Mouse (Mus musculus): ENCODE measurements around the gene Pgp. TPM values are rescaled to one million over a fixed set of nuclear protein-coding genes. Genes with fewer than 3 reads are reported as not detected.

The Pgp gene
- polyA plus RNA-seq, 1 experiment, result 597 TPM

DNA sequence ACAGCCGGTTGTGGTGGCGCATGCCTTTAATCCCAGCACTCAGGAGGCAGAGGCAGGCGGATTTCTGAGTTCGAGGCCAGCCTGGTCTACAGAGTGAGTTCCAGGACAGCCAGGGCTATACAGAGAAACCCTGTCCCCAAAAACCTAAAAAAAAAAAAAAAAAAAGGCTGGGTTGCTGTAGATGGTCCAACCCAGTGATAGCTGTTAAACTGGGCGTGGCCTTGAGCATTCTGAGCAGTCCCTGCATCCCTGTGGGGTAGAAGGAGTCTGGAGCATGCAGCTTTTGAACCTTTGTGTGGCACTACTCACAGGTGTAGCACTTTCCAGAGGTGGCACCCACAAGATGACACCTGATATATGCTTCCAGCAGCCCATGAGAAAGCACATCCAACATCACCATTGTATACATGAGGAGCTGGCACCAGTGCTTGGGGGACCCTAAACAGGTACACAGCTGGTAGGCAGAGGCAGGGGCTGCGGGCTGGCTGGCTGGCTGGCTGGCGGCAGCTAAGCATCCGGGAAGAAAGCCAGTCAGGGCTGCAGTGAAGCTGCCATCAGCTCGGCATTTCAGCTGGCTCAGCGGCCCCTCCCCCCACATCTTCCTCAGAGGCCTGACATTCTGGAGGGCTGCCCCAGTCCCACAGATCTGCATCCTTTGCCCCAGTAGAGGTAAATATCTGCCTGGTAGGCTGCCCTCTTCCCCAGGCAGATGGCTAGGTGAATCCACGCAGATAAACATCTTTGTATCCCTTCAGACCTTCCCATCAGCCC is 15.1 kb downstream of the Pgp start:
- TF ChIP-seq CTCF (IDR thresholded peaks at IDR 0.05; ENCODE audit: control insufficient read depth, insufficient read depth, insufficient replicate concordance, low read depth, low read length) (no peak), POLR2A (IDR thresholded peaks at IDR 0.05; ENCODE audit: control insufficient read depth, low read depth, low read length) (no peak)
- Histone ChIP-seq H3K4me1 (ENCODE audit: control insufficient read depth, insufficient read depth, low read length) (peaks cover 9% of the 10 kb centered on the region), H3K27ac (ENCODE audit: control insufficient read depth, insufficient read depth, low read depth, low read length) (no peak overlapping the region), H3K4me3 (ENCODE audit: control insufficient read depth, low read depth, low read length) (no peak overlapping the region), H3K36me3 (ENCODE audit: control insufficient read depth, insufficient read depth, low read length) (no peaks in the 10 kb centered on the region), H3K27me3 (ENCODE audit: control insufficient read depth, insufficient read depth, low read length) (no peaks in the 10 kb centered on the region)

DNA sequence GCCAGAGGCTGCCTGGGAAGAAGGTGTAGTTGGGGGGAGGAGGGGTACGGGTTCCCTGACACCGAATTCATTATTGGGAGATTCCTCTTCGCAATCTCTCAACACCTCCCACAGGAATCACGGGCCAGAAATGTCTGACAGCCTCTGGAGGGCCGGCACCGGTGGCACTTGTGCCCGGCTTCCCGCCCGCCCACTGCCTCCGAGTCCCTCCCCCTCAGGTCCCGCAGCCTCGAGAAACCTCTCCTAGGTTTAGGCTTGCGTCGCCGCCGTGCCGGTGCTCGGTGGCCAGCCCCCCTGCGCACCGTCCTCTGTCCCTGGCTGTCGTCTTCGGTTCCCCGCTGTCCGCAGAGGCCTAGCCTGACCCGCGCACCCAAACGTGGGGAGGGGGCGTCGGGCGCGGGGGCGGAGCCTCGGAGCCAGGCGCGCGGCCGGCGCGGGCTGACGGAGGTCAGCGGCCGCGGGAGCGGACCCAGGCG is 18.0 kb downstream of the Pgp start, which contains the start of gene Caskin1:
Caskin1 (plus strand) TSS at position 416 of the 476 bp plus-strand sequence.
- H3K36me3 ChIP-seq (ENCODE audit: control insufficient read depth, insufficient read depth, low read length), result no peaks in the 10 kb centered on the region
- TF ChIP-seq CTCF (IDR thresholded peaks at IDR 0.05; ENCODE audit: control insufficient read depth, insufficient read depth, insufficient replicate concordance, low read depth, low read length) (no peak), POLR2A (IDR thresholded peaks at IDR 0.05; ENCODE audit: control insufficient read depth, low read depth, low read length) (no peak; the same call in 1 of the 2 replicates)
- peaks cover 8% of the 10 kb centered on the region for H3K4me1 ChIP-seq (ENCODE audit: control insufficient read depth, insufficient read depth, low read length)
- peak within 1 kb of the TSS; percentile 37; the same call in 1 of the 2 replicates for H3K27ac ChIP-seq (ENCODE audit: control insufficient read depth, insufficient read depth, low read depth, low read length)
- no peaks in the 10 kb centered on the region for H3K27me3 ChIP-seq (ENCODE audit: control insufficient read depth, insufficient read depth, low read length)
- H3K4me3 ChIP-seq (ENCODE audit: control insufficient read depth, low read depth, low read length), result peak within 1 kb of the TSS; percentile 88

DNA sequence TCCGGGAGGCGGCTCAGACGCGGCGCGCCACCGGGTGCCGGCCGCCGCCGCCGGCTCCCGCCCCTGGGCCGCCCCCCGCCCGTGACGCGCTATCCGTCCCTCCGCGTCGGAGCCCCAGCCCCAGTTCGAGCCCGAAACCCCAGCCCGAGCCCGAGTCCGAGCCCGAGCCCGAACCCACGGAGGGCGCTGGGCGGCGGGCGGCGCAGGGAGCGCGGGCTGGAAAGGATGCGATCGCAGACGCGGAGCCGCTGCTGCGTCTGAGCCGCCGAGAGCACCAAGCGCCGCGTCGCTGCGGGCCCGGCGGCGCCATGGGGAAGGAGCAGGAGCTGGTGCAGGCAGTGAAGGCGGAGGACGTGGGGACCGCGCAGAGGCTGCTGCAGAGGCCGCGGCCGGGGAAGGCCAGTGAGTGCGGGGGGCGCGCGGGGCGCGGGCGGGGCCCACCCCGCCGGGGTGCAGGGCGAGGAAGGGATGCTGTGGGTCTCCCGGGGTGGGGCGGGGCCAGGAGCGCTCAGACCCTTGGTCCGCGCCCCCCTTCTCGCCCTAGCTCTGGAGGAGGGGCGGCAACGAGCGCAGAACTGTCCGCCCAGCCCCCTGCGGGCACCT is 18.6 kb downstream of the Pgp start:
- Histone ChIP-seq H3K4me3 (ENCODE audit: control insufficient read depth, low read depth, low read length) (peak overlapping the region; percentile 88), H3K27me3 (ENCODE audit: control insufficient read depth, insufficient read depth, low read length) (no peaks in the 10 kb centered on the region), H3K36me3 (ENCODE audit: control insufficient read depth, insufficient read depth, low read length) (no peaks in the 10 kb centered on the region), H3K27ac (ENCODE audit: control insufficient read depth, insufficient read depth, low read depth, low read length) (peak overlapping the region; percentile 37; the same call in 1 of the 2 replicates), H3K4me1 (ENCODE audit: control insufficient read depth, insufficient read depth, low read length) (peaks cover 8% of the 10 kb centered on the region)
- TF ChIP-seq CTCF (IDR thresholded peaks at IDR 0.05; ENCODE audit: control insufficient read depth, insufficient read depth, insufficient replicate concordance, low read depth, low read length), result no peak
- no peak for TF ChIP-seq POLR2A (IDR thresholded peaks at IDR 0.05; ENCODE audit: control insufficient read depth, low read depth, low read length)

DNA sequence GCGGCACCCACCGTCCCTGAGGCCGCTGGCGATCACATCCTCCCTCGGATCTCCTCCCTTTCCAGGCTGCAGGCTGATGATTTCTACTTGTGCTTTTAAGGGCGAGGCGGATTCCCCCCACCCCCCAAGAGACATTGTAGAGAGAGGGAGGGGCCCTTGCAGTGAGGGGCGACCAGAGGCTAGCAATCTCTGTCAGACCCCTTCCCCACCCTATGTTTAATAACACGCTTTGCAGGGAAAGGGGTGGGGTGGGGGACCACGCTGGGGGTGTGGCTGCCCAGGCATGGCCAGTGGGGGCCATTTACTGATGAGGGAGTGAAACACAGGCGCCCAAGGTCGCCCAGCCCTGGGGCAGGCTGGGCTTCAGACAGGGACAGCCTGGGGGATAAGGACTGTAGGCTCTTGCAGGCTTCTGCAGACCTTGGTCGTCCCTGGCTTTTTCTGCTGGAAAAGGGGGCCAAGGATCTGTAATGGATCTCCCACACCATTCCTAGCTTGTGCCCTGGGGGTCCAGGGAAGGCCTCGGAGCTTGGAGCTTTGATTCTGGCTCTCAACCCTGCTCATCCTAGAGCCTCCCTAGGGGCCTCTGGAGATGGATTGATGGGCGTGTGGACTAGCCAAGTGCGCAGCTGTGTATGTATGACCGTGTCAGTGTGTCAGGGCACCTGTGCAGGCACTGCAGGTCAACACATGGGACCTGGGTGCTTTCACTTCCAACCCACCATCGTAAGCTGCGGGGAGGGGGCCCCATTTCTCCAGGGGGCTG is 19.3 kb downstream of the Pgp start:
- Histone ChIP-seq H3K36me3 (ENCODE audit: control insufficient read depth, insufficient read depth, low read length) (no peaks in the 10 kb centered on the region), H3K4me3 (ENCODE audit: control insufficient read depth, low read depth, low read length) (peak overlapping the region; percentile 88), H3K4me1 (ENCODE audit: control insufficient read depth, insufficient read depth, low read length) (peaks cover 8% of the 10 kb centered on the region), H3K27ac (ENCODE audit: control insufficient read depth, insufficient read depth, low read depth, low read length) (no peak overlapping the region), H3K27me3 (ENCODE audit: control insufficient read depth, insufficient read depth, low read length) (no peaks in the 10 kb centered on the region)
- TF ChIP-seq CTCF (IDR thresholded peaks at IDR 0.05; ENCODE audit: control insufficient read depth, insufficient read depth, insufficient replicate concordance, low read depth, low read length), result no peak
- TF ChIP-seq POLR2A (IDR thresholded peaks at IDR 0.05; ENCODE audit: control insufficient read depth, low read depth, low read length), result no peak

DNA sequence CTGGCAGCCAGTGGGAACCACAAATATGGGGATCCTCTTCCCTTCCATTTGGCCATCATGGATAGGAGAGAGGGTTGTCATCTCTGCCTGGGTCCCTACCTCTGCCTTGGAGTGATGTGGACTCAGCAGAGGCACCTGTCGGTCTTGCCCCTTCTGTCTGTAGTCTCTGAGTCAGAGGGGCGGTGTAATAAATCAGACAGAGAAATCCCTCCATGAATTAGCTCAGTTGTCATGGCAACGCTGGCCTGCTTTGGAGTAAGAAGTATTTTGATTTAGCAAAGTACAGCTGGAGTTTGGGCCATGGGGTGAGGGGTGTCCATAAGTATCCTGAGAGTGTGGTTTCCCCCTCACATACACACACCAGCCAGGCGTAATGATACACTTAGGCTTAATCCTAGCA is 20.2 kb downstream of the Pgp start:
- no peak overlapping the region for H3K4me3 ChIP-seq (ENCODE audit: control insufficient read depth, low read depth, low read length)

DNA sequence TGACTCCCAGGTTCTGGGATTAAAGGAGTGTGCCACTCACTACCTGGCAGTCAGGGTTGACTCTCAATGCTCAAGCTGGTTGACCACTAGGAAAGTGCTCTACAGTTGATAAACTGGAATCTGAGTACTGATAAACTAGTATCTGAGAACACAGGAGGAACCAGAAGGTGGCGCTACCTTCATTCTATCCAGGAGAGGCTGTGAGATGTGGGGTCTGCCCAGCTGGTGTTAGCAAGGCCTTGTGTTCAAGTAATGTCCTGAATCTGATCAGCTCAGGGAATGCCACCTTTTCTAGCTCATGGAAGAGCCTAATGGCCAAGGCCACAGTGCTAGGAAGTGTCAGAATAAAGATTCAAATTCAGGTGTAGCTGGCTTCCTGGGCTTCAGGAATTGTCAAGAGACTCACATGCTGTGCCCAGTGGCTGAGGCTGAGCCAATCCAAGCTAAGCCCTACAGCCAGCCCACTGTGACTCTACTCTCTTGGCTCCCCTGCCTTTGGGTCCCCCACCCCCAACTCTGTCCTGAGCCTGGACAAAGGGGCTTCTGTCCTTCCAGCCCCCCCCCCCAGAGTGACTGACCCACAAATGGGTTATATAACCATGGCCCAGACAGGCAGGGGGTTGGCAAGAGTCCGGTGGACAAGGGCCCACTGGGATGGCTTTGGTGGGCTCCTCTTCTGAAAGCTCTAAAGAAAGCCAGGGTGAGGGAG is 24.6 kb downstream of the Pgp start:
- Histone ChIP-seq H3K4me3 (ENCODE audit: control insufficient read depth, low read depth, low read length) (no peak overlapping the region), H3K4me1 (ENCODE audit: control insufficient read depth, insufficient read depth, low read length) (no peaks in the 10 kb centered on the region), H3K27ac (ENCODE audit: control insufficient read depth, insufficient read depth, low read depth, low read length) (no peak overlapping the region), H3K36me3 (ENCODE audit: control insufficient read depth, insufficient read depth, low read length) (no peaks in the 10 kb centered on the region), H3K27me3 (ENCODE audit: control insufficient read depth, insufficient read depth, low read length) (no peaks in the 10 kb centered on the region)
- TF ChIP-seq CTCF (IDR thresholded peaks at IDR 0.05; ENCODE audit: control insufficient read depth, insufficient read depth, insufficient replicate concordance, low read depth, low read length), result no peak; the same call in 1 of the 2 replicates
- no peak for TF ChIP-seq POLR2A (IDR thresholded peaks at IDR 0.05; ENCODE audit: control insufficient read depth, low read depth, low read length)

More for the DNA sequence above, 20.2 kb downstream of the Pgp start:
- Histone ChIP-seq H3K27ac (ENCODE audit: control insufficient read depth, insufficient read depth, low read depth, low read length) (no peak overlapping the region), H3K36me3 (ENCODE audit: control insufficient read depth, insufficient read depth, low read length) (no peaks in the 10 kb centered on the region), H3K27me3 (ENCODE audit: control insufficient read depth, insufficient read depth, low read length) (no peaks in the 10 kb centered on the region), H3K4me1 (ENCODE audit: control insufficient read depth, insufficient read depth, low read length) (peaks cover 8% of the 10 kb centered on the region)
- no peak for TF ChIP-seq CTCF (IDR thresholded peaks at IDR 0.05; ENCODE audit: control insufficient read depth, insufficient read depth, insufficient replicate concordance, low read depth, low read length)
- TF ChIP-seq POLR2A (IDR thresholded peaks at IDR 0.05; ENCODE audit: control insufficient read depth, low read depth, low read length), result no peak
